In the genomic region with DNA sequence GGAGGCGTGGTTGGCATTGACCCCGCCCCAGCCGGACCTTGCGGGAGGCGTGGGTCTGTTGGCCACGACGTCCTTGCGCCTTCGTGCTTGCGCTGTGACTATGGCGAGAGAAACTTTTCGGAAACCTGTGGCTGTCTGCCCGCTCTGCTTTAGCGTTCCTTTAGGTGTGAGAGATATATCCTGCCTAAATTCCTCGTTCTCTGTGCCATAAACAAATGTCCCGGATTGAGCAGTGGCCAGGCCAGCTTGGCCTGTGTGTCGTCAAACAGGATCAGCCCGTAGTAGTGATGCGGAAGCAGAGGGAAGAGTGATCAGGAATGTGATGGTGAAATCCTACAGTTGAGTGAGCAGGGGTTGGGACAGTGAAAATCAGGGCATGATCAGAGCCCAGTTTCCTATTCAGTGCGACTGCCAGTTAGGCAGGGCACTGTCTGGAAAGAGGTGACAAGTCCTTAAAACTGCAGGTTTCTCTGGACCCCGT, we compare ENCODE assay signal across 8 mouse cellular contexts. TPM values are rescaled to one million over a fixed set of nuclear protein-coding genes. Genes with fewer than 3 reads are reported as not detected.
DNase-seq lines count a peak whose midpoint lies in the region; ATAC-seq and TF ChIP-seq lines count a peak whose summit lies in the region.

No protein-coding gene starts in this region.

- 11% methylated on average over 21 of the region's 21 CpGs for WGBS in forebrain, embryonic 14.5 days
- WGBS in liver, postnatal 0 days (ENCODE audit: insufficient replicate concordance) = 11% methylated on average over 21 of the region's 21 CpGs

- peak overlapping the region; percentile 79; the same call in 1 of the 2 replicates for H3K27ac ChIP-seq in gastrocnemius, adult 2 months
- no peak overlapping the region for H3K27ac ChIP-seq in forebrain, embryonic 14.5 days (ENCODE audit: low read depth, low read length)
- H3K27ac ChIP-seq in liver, postnatal 0 days (ENCODE audit: low read depth) = peak overlapping the region; percentile 73; the same call in 1 of the 2 replicates

- no peak; the same call in 1 of the 2 replicates for ATAC-seq in forebrain, embryonic 14.5 days
- peak; percentile 64 for ATAC-seq in liver, postnatal 0 days

- H3K9me3 ChIP-seq in E14TG2a.4 (ENCODE audit: low read length) = no peaks in the 10 kb centered on the region
- no peaks in the 10 kb centered on the region for H3K9me3 ChIP-seq in forebrain, embryonic 14.5 days (replicated peaks; ENCODE audit: control insufficient read depth, low read length)
- H3K9me3 ChIP-seq in liver, postnatal 0 days (ENCODE audit: low read length) = no peaks in the 10 kb centered on the region

- peaks cover 7% of the 10 kb centered on the region; the same call in 1 of the 2 replicates for H3K27me3 ChIP-seq in E14TG2a.4 (ENCODE audit: insufficient read depth, low read length)
- peaks cover 13% of the 10 kb centered on the region for H3K27me3 ChIP-seq in forebrain, embryonic 14.5 days (replicated peaks; ENCODE audit: control insufficient read depth, insufficient read depth, low read length)
- 0 out of 2 replicates have a peak, but pooled peaks cover 7% of the 10 kb centered on the region for H3K27me3 ChIP-seq in liver, postnatal 0 days (ENCODE audit: insufficient read depth, low read length)

- intact Hi-C loops in gastrocnemius, adult 2 months (cut with DNase I) = no loop called here
- intact Hi-C loops in gastrocnemius, postnatal 36 days (cut with DNase I) = no loop called here

- no peak for DNase-seq in gastrocnemius, adult 2 months
- no peak for DNase-seq in gastrocnemius, postnatal 10 days
- no peak for DNase-seq in forebrain, embryonic 14.5 days (ENCODE audit: low spot score)
- DNase-seq in liver, postnatal 0 days = no peak
- no peak for DNase-seq in adrenal gland, adult 18-20 months (ENCODE audit: low spot score in 2 of 2)
- no peak for DNase-seq in gastrocnemius, postnatal 36 days
- no peak for DNase-seq in urinary bladder, postnatal 10 days (ENCODE audit: low spot score)

- peak overlapping the region; percentile 65 for H3K9ac ChIP-seq in forebrain, embryonic 14.5 days (ENCODE audit: low read length)
- H3K9ac ChIP-seq in liver, postnatal 0 days (replicated peaks) = peak overlapping the region; percentile 75

- TF ChIP-seq CTCF in gastrocnemius, adult 2 months (IDR thresholded peaks at IDR 0.05) = no peak
- no peak for TF ChIP-seq CTCF in E14TG2a.4 (conservative IDR thresholded peaks at IDR 0.05; ENCODE audit: low read length)
- TF ChIP-seq CTCF in liver, postnatal 0 days (IDR thresholded peaks at IDR 0.05; ENCODE audit: low read depth) = no peak

- H3K4me2 ChIP-seq in forebrain, embryonic 14.5 days (ENCODE audit: low read length) = peak overlapping the region; percentile 99
- peak overlapping the region; percentile 88 for H3K4me2 ChIP-seq in liver, postnatal 0 days (ENCODE audit: low read depth, low read length)

- H3K4me1 ChIP-seq in E14TG2a.4 (replicated peaks; ENCODE audit: low read depth, low read length) = peaks cover 62% of the 10 kb centered on the region
- H3K4me1 ChIP-seq in forebrain, embryonic 14.5 days (ENCODE audit: control insufficient read depth, insufficient read depth, low read length) = peaks cover 8% of the 10 kb centered on the region; the same call in 1 of the 2 replicates
- H3K4me1 ChIP-seq in liver, postnatal 0 days (ENCODE audit: insufficient read depth) = peaks cover 10% of the 10 kb centered on the region; the same call in 1 of the 2 replicates

- H3K36me3 ChIP-seq in E14TG2a.4 (ENCODE audit: insufficient read depth, low read length) = peaks cover 24% of the 10 kb centered on the region
- H3K36me3 ChIP-seq in forebrain, embryonic 14.5 days (ENCODE audit: control insufficient read depth, insufficient read depth, low read length) = no peaks in the 10 kb centered on the region
- H3K36me3 ChIP-seq in liver, postnatal 0 days (replicated peaks; ENCODE audit: insufficient read depth, low read length) = no peaks in the 10 kb centered on the region

- no peak for TF ChIP-seq EP300 in liver, postnatal 0 days (IDR thresholded peaks at IDR 0.05; ENCODE audit: low read depth)

- peak overlapping the region; percentile 86 for H3K4me3 ChIP-seq in gastrocnemius, adult 2 months
- peak overlapping the region; percentile 92 for H3K4me3 ChIP-seq in E14TG2a.4 (replicated peaks; ENCODE audit: low read length)
- H3K4me3 ChIP-seq in forebrain, embryonic 14.5 days (ENCODE audit: low read depth, low read length) = peak overlapping the region; percentile 51
- H3K4me3 ChIP-seq in liver, postnatal 0 days (ENCODE audit: low read depth, low read length) = peak overlapping the region; percentile 70

RNA-seq across cellular contexts. Expression of a gene that starts 0.4 kb away (rescaled TPM):
- total RNA-seq in gastrocnemius, adult 2 months (2021) = 1 to 10 TPM; 4.7 to 6.0 TPM
- total RNA-seq in gastrocnemius, postnatal 10 days (2021) = 1 to 10 TPM; 6.6 to 8.2 TPM
- 46.6 and 51.3 TPM in 2 replicates for polyA plus RNA-seq in forebrain, embryonic 14.5 days (2014; fragmentation: Nextera tagmentation; extraction: Ambion mirVana)
- 84.8 and 94.7 TPM in 2 replicates for polyA plus RNA-seq in liver, postnatal 0 days (2015; fragmentation: Nextera tagmentation; extraction: Ambion mirVana)
- total RNA-seq in adrenal gland, adult 18-20 months (2021) = 10 to 100 TPM; 48.4 to 83.8 TPM
- total RNA-seq in gastrocnemius, postnatal 36 days (2021) = 1 to 10 TPM; 4.1 to 4.5 TPM

RNA-seq across cellular contexts. Expression of a gene that starts 7.0 kb away (rescaled TPM):
- total RNA-seq in gastrocnemius, adult 2 months (2021) = 1 to 10 TPM; 3.8 to 4.5 TPM
- 10 to 100 TPM; 11.8 to 13.3 TPM for total RNA-seq in gastrocnemius, postnatal 10 days (2021)
- 5.7 and 9.8 TPM in 2 replicates for polyA plus RNA-seq in forebrain, embryonic 14.5 days (2014; fragmentation: Nextera tagmentation; extraction: Ambion mirVana)
- 5.5 and 5.8 TPM in 2 replicates for polyA plus RNA-seq in liver, postnatal 0 days (2015; fragmentation: Nextera tagmentation; extraction: Ambion mirVana)
- 1 to 10 TPM; 4.8 TPM for total RNA-seq in adrenal gland, adult 18-20 months (2021)
- 1 to 10 TPM; 3.3 to 3.5 TPM for total RNA-seq in gastrocnemius, postnatal 36 days (2021)

RNA-seq across cellular contexts. Expression of a gene that starts 21.6 kb away (rescaled TPM):
- 1 to 10 TPM in 1 of 2 experiments, under 1 TPM in 1; 0.86 to 2.6 TPM for total RNA-seq in gastrocnemius, adult 2 months (2021)
- total RNA-seq in gastrocnemius, postnatal 10 days (2021) = 1 to 10 TPM; 3.4 to 3.8 TPM
- polyA plus RNA-seq in forebrain, embryonic 14.5 days (2014; fragmentation: Nextera tagmentation; extraction: Ambion mirVana) = 167 and 205 TPM in 2 replicates
- 0.63 and 0.69 TPM in 2 replicates for polyA plus RNA-seq in liver, postnatal 0 days (2015; fragmentation: Nextera tagmentation; extraction: Ambion mirVana)
- total RNA-seq in adrenal gland, adult 18-20 months (2021) = 1 to 10 TPM; 1.8 to 4.5 TPM
- 1 to 10 TPM; 1.9 to 2.3 TPM for total RNA-seq in gastrocnemius, postnatal 36 days (2021)

RNA-seq across cellular contexts. Expression of a gene that starts 33.8 kb away (rescaled TPM):
- total RNA-seq in gastrocnemius, adult 2 months (2021) = under 1 TPM; 0.64 to 0.81 TPM
- total RNA-seq in gastrocnemius, postnatal 10 days (2021) = 1 to 10 TPM in 1 of 2 experiments, under 1 TPM in 1; 0.72 to 1.3 TPM
- polyA plus RNA-seq in forebrain, embryonic 14.5 days (2014; fragmentation: Nextera tagmentation; extraction: Ambion mirVana) = 0.37 and 1.2 TPM in 2 replicates
- 1.9 and 3.3 TPM in 2 replicates for polyA plus RNA-seq in liver, postnatal 0 days (2015; fragmentation: Nextera tagmentation; extraction: Ambion mirVana)
- 1 to 10 TPM; 1.8 to 2.8 TPM for total RNA-seq in adrenal gland, adult 18-20 months (2021)
- total RNA-seq in gastrocnemius, postnatal 36 days (2021) = under 1 TPM; 0.28 to 0.86 TPM

RNA-seq across cellular contexts. Expression of a gene that starts 44.0 kb away (rescaled TPM):
- total RNA-seq in gastrocnemius, adult 2 months (2021) = 10 to 100 TPM; 35.9 to 46.6 TPM
- total RNA-seq in gastrocnemius, postnatal 10 days (2021) = 10 to 100 TPM; 48.8 to 50.6 TPM
- polyA plus RNA-seq in forebrain, embryonic 14.5 days (2014; fragmentation: Nextera tagmentation; extraction: Ambion mirVana) = 88.2 and 96.2 TPM in 2 replicates
- polyA plus RNA-seq in liver, postnatal 0 days (2015; fragmentation: Nextera tagmentation; extraction: Ambion mirVana) = 45.0 and 46.8 TPM in 2 replicates
- total RNA-seq in adrenal gland, adult 18-20 months (2021) = 10 to 100 TPM; 45.5 to 64.9 TPM
- 10 to 100 TPM; 36.0 to 41.1 TPM for total RNA-seq in gastrocnemius, postnatal 36 days (2021)

Comparison
In these comparisons a context has a peak if more than half of its experiments do, and no peak if none do; other contexts are left out.
1. RNA of a gene that starts 0.4 kb away (total RNA-seq): 48.4 to 83.8 TPM in adrenal gland, adult 18-20 months; 6.6 to 8.2 TPM in gastrocnemius, postnatal 10 days, 4.7 to 6.0 TPM in gastrocnemius, adult 2 months and 4.1 to 4.5 TPM in gastrocnemius, postnatal 36 days; every median in the first group is over 4 times any median in the second.
2. Peak in every context shown above with its lines, with median percentiles within 50 percentile points of each other: H3K4me3 ChIP-seq.